Mouse (Mus musculus): ENCODE measurements at regions not wholly inside any gene's neighbourhood (a gene's known extent, or its start where the extent isn't known, plus 50 kb on each side); places are given as distances from the start of the nearest gene placed in this dataset.

DNA sequence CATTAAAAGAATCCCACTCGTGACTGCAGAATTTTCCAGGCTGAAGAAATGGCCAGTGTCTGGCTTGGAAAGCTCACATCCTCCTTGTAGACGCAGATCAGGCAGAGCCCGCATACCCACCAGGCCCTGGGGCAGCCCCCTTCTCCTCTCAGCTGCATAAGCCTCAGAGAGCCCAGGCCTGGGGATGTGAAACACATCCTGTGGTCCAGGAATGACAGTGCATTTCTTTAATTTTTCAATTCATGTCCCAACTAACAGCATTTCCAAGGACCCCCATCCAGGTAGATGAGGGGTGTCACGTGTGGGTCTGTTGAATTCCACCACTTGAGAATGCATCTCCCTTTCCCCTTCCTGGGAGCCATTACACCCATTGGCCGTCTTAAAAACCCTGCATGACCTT, 68.6 kb upstream of the Ppp2r5c start:
- no peak for TF ChIP-seq POLR2A (IDR thresholded peaks at IDR 0.05; ENCODE audit: borderline replicate concordance, control insufficient read depth, low read depth, low read length)
- no peak for TF ChIP-seq CTCF (IDR thresholded peaks at IDR 0.05; ENCODE audit: control insufficient read depth, insufficient read depth, low read length)

Measured in bone marrow, adult 2 months (tissue).